Mouse (Mus musculus) right cerebral cortex, adult 18-20 months (tissue): ENCODE measurements around the gene Fggy.

Experiments used
- DNase-seq: peaks from one replicate; pipeline ENCODE4 v3.0.0; 2022; ENCODE audit warnings: mixed read lengths

Gene Fggy

DNA sequence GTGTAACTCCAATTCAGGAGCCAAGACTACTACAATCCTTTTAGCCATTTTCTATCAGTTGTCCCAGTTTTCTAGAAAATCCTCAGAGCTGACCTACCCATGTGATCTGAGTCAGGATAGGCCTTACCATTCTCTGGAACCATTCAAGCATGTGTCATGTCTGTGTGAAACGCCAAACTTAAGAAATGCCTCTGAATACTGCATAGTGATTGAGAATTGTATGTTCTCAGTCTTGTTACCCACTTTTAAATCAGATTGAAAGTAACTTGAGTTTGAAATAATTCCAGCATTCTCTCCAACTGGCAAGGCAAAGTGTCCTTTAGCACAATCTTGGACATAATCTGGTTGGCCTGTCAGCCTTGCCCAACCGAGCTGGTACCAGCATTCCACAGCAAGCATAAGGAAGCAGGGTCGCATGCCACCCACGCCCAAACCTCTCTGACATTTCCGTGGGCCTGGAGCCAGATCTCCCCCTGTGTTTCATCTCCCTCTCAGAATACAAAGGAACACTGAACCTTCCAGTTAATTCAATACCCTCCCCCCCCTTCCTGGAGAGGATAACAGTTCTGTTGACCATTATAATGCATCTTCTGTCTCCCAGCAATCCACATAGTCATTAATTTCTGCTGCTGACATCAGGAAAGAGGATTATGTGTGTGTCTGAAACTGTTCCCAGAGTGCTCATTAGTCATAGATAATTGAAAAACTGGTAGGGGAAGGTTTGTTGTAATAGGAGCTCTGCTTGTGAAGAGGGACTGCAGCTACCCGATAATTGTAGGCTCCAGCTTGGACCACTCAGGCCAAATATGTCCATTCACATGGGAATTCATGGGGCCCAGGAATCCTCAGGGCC, 176.3 kb downstream of the Fggy start:
- no peak for DNase-seq

DNA sequence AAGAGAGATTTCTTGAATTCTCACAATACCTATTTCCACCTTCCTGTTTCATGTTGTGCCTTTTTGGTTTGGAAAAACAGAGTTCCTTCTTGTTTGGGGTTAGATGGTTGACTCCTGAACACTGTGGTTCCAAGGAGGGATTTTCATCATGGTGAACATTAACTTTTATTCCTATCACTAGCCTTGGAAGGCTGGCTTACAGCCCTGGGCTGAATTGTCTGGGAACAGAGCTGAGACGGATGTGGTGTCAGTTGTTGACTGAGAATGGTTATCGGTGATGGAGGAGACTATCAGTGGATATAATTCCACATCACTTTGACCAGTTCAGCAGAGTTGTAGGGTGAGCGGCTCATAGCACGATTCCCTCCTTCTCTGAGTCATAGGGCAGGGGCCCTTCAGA, 178.7 kb downstream of the Fggy start:
- DNase-seq = no peak

- no peak for DNase-seq
Measured at GRCm38 (mm10) chr4:95736674-95737073, 179.4 kb downstream of the Fggy start.

- no peak for DNase-seq
Measured at GRCm38 (mm10) chr4:95738179-95738578, 180.9 kb downstream of the Fggy start.

DNA sequence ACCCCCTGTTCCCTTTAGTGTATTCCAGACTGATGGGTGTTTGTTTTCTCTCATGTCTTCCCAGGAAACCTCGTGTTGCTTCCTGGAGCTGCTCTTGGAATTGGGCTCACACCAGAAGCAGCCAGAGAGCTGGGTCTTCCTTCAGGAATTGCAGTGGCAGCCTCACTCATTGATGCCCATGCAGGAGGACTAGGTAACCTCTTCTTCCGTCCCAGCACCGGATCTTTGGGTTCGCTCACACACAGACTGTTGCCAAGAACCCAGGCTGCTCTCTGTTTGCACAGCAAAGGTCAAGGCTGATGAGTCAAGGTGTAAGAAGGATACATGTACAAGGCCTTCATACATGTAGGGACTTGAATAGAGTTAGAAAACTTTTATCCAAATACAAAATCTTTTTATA, 181.4 kb downstream of the Fggy start:
- no peak for DNase-seq

- no peak for DNase-seq
Measured at GRCm38 (mm10) chr4:95741115-95741734, 183.9 kb downstream of the Fggy start.

GRCm38 (mm10) chr4:95742986-95743385, 185.7 kb downstream of the Fggy start:
- DNase-seq = peak; percentile 42

DNA sequence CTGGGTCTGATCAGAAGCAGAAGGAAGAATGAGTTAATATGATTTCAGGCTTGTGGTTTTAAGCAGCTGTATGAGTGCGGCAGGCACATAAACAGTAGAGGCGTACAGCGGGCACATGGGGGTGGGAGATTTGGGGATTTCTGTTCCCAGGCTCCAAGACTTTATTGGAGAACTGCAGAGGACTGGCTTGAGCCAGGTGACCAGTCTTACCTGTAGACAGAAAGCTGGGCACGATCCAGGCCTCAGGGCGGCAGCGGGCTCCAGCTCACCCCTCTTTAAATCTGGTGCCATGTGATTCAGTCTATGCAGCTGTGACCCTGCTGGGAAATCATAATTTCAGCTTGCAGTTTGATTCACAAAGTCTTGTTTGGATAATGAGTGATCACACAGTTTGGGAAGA, 189.6 kb downstream of the Fggy start:
- no peak for DNase-seq

- no peak for DNase-seq
Measured at GRCm38 (mm10) chr4:95747415-95748202, 190.3 kb downstream of the Fggy start.

DNA sequence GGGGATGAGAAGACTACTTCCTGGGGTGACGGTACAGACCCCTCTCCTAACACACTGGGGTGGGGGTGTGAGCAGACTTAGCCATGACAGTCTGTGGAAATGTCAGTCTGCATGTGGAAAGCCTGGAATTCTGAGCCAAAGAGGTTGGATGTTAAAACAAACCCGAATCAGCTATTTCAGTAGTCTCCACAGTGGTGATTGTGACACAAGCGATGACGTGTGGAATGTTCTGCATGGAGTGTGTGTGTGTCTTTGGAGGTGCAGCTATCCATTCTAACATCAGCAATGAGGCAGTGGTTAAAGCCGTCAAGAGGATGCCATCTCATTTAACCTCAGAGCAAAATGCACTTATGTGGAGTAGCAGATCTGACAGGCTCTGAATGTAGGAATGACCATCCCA, 192.9 kb downstream of the Fggy start:
- no peak for DNase-seq

DNA sequence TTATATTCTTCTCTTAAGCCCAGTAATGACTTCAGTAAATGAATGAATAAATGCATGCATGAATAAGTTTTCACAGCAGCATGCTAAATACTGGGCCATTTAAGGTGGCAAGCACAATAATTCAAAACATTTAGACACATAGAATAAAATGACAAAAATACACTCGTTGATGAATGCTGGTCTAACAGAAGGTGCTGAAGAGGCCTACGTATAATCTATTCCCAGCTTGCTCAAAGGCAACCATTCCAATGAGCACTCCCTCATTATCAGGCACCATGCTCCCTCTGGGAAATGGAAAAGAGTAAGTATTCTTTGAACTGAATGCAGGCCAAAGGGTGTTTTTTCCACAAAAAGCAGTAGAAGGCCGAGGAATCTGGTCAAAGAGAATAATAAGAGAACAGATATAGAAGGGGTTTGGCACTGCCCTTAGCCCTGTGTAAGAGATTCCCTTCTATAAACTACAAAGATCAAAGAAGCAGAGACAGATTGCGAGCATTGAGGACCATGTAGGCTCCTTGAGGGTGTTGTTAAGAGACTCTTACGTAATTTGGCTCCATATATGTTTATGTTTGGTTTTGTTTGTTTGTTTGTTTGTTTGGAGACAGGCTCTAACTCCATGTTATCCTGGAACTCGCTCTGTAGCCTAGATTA, 195.4 kb downstream of the Fggy start:
- no peak for DNase-seq

- DNase-seq = no peak
Measured at GRCm38 (mm10) chr4:95759027-95759731, 201.9 kb downstream of the Fggy start.

GRCm38 (mm10) chr4:95765359-95765758, 208.1 kb downstream of the Fggy start:
- DNase-seq = no peak

- DNase-seq = no peak
Measured at GRCm38 (mm10) chr4:95770469-95770868, 213.2 kb downstream of the Fggy start.

DNA sequence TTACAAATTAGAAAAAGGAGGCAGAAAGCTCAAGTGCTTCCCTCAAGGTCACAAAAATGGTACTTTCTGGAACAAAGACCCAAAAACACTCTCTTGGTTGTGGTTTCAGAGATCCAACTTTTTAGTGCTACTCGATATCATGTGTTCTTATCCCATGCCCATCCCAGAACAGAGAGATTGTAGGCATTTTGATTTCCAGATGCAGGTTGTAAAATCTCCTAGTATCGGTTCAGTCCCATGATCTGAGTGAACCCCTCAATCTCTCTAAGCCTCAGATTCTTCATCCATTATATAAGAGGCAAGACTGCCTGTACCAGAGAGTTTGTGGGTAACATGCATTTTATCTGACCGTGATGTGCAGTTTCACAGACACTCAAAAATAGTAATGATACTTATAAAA, 214.2 kb downstream of the Fggy start:
- no peak for DNase-seq

DNA sequence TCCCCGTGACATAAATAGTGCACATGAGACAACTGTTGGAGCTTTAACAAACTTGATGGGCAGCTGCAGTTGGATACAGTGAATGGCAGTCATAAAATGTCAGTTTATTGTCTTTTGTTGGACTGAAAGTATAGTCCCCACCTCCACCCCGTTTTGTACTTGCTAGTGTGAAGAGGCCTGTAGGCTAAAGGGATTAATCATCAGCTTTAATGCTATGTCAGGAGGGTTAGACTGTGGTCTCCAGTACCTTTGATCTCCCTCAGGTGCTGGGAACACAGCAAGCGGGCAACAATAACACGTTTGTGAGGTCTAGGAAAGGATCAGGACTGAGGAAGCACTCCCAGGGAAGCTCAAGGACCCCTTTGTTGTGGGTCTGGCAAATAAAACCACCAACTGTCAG, 214.6 kb downstream of the Fggy start:
- DNase-seq = no peak

GRCm38 (mm10) chr4:95772663-95773062, 215.4 kb downstream of the Fggy start:
- no peak for DNase-seq

GRCm38 (mm10) chr4:95775574-95775973, 218.3 kb downstream of the Fggy start:
- no peak for DNase-seq

DNA sequence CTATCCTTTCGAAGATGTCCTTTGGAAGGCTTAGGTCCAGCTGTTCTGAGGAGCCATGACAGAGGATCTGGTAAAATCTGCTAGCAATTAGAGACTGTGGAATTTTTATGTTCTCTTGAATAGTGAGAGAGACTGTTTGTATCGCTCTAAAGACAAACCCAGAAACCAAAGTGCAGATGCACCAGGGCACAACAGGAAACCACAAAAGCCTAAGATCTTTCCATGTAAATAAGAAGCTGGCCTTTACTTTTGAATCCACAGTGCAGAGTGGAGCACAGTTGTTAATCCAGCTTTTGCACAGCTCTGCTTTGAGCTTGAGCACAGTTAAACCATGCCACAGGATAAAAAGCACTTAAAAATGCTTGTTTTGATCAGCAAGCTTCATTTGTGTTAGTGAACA, 220.5 kb downstream of the Fggy start:
- no peak for DNase-seq

DNA sequence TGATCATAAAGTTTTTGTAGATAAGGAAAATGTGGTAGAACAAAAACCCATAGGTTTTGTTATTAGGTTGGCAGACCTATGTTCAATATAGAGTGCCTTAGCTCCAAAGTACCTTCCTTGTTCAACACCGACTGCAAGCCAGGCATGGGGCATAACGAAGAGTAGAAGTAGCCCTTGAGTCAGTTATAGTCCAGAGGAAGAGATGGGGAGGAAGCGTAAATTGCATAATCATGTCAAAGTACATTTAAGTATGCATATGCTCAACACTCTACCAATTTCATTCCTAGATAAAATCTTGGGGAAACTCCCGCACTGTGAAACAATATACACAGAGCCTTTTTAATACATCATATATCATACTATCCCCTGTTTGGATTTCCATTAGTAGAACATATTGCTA, 221.2 kb downstream of the Fggy start:
- DNase-seq = no peak

GRCm38 (mm10) chr4:95784146-95784895, 227.0 kb downstream of the Fggy start:
- DNase-seq = no peak

DNA sequence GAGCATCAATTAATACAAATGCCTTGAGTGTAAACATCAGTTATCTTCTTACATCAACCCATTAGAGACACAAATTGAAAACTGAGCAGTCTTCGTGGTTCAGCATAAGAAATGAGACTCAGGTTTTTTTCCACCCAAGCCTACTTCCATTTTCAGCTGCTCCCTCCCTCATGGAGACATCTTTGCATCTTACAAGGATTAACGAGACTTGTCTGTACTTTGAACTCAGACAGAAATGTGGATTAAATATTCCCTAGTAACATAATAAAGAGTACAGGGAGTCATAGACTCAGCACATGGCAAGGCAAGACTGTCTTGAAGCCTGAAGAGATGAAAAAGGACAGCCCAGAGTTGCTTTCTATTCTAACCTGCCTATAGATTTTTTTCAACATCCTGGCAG, 230.3 kb downstream of the Fggy start:
- no peak for DNase-seq
